Mouse (Mus musculus): ENCODE results near the gene Olfr483.

Gene Olfr483

GRCm38 (mm10) chr7:108100549-108100948 is at the start of gene Olfr483:
Gene Olfr483 (plus strand): TSS chr7:108100849.
- DNase-seq (ENCODE audit: low spot score), result no peak

DNA sequence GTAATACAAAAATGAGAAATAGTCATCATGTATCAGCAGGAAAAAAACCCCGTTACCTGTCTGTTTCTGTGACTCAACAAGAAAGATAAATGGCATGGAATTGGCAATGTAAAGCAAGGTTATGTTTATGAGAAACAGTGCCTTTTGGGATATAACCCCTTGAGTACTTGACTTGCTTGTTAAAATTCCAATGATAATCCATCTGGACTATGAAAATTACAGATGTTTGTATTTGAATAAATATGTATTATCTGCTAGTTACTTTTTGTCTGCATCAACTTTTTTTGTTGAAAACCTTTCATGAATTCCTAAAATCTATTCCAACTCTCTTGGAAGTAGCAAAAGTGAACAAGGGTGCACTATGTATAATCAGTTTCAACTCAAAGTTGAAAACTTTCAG is 33.4 kb upstream of the Olfr483 start, which contains the start of gene Olfr480:
Gene Olfr480, minus strand, starts transcription at position 101 of the 400 bp plus-strand sequence.
- DNase-seq (ENCODE audit: low spot score), result no peak

DNA sequence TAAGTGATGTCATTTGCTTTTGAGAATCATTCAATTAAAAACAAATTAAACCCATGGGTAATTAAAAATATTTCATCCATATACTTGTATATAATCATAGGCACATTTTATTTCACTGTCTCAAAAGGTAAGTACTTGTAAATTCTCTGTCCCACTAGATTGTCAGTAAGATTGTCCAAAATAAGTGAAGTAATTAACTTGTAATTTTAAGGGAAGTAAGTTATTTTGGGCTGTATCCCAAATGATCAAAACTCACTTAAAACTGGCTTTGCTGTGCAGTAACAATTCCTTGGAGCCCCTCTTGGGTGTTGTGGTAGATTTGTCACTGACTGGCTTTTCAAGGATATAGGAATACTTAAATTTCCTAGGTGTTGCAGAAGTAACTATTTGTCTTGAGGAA is 21.1 kb upstream of the Olfr483 start, which contains the start of gene Olfr481:
Gene Olfr481, plus strand, starts transcription at position 301 of the 400 bp plus-strand sequence.
- DNase-seq (ENCODE audit: low spot score), result no peak

DNA sequence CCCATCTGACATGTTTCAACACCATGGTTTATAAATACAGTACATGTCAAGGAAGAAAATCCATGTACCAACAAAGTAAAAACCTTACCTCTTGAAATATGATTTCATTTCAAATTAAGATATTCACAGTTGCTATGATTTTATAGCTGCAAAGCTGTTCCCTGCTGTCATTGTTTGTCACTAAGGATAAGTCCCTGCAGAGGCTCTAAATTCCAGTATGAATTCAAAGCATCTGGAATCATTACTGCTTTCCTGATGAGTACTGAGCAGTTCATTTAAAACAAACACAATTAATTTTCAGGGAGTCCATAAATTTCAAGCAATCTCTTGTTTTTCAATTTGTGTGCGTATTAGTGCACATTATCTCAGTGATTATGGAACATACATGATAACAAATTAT is 3.2 kb upstream of the Olfr483 start, which contains the start of gene Olfr482:
Gene Olfr482, minus strand, starts transcription at position 101 of the 400 bp plus-strand sequence.
- no peak for DNase-seq (ENCODE audit: low spot score)

DNA sequence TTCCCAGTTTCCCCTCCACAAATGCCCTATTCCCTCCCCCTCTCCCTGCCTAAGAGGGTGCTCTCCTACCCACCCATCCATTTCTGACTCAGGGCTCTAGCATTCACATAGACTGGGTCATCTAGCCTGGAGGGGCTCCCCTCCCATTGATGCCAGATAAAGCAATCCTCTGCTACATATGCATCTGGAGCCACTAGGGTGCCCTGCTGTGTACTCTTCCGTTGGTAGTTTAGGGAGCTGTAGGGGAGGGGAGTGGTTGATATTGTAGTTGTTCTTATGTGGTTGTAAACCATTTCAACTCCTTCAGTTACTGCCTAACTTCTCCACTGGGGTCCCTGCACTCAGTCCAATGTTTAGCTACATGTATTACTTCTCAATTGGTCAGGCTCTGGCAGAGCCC is 20.0 kb downstream of the Olfr483 start:
- no peak for DNase-seq (ENCODE audit: low spot score)

GRCm38 (mm10) chr7:108121416-108121815 is 20.8 kb downstream of the Olfr483 start:
- no peak for DNase-seq (ENCODE audit: low spot score)

DNA sequence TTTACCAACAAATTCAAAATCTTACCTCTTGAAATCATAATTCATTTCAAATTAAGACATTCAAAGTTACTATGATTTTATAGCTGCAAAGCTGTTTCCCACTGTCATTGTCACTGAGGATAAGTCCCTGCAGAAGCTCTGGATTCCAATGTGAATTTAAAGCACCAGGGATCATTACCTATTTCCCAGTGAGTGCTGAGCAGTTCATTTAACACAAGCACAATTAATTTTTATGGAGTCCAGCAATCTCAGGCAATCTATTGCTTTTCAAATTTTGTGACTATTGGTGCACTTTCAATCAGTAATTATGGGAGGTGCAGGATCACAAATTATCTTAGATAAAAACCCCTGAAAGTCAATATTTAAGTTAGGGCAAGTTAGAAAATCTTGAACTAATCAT is 26.7 kb downstream of the Olfr483 start, which contains the start of gene Olfr484:
Gene Olfr484, minus strand, starts transcription at position 101 of the 400 bp plus-strand sequence.
- DNase-seq (ENCODE audit: low spot score), result no peak
